Mouse (Mus musculus): ENCODE results near the gene Mthfsd. TPM values are rescaled to one million over a fixed set of nuclear protein-coding genes. Genes with fewer than 3 reads are reported as not detected.
A peak's percentile ranks its signal among the peaks of the same experiment; 100 is the strongest.

The Mthfsd gene
- total and polyA plus RNA-seq, 3 experiments: 46.1 to 62.6 TPM; not detected in 1

DNA sequence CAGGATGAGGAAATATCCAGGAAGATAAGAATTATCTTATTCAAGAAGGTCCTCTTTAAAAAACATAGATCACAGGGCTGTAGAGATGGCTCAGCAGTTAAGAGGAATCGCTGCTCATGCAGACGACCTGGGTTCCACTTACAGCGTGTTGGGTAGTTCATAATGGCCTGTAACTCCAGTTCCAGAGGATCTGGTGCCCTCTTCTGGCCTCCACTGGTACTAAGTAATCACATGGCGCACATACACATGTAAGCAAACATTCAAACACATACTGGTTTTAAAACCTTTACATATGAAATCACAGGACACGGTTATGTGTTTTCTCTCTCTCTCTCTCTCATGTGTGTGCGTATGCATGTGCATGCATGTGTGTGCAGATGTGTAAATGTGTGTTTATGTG, 28.7 kb upstream of the Mthfsd start:
- Histone ChIP-seq H3K36me3 (ENCODE audit: control insufficient read depth in 1 of 2, insufficient read depth in 2 of 2, low read length in 2 of 2) (no peaks in the 10 kb centered on the region), H3K9ac (ENCODE audit: control insufficient read depth, low read depth, low read length, poor library complexity, severe bottlenecking) (no peak overlapping the region), H3K79me2 (ENCODE audit: control insufficient read depth, insufficient read depth, low read length, poor library complexity) (no peaks in the 10 kb centered on the region), H3K4me3 (ENCODE audit: control insufficient read depth in 1 of 2, insufficient read depth in 1 of 2, low read depth in 2 of 2, low read length in 2 of 2) (no peak overlapping the region), H3K27me3 (ENCODE audit: control insufficient read depth in 1 of 2, insufficient read depth in 2 of 2, low read length in 2 of 2) (no peaks in the 10 kb centered on the region), H3K27ac (ENCODE audit: control insufficient read depth, low read depth, low read length) (no peak overlapping the region), H3K4me1 (ENCODE audit: control insufficient read depth in 1 of 2, insufficient read depth in 2 of 2, low read length in 2 of 2) (no peaks in the 10 kb centered on the region), H3K9me3 (replicated peaks; ENCODE audit: insufficient read depth, low read length) (no peaks in the 10 kb centered on the region)
- no peak for TF ChIP-seq NRF1 (IDR thresholded peaks at IDR 0.05; ENCODE audit: insufficient read depth, low read depth, low read length, poor library complexity, severe bottlenecking)
- peak; percentile 7 to 24 (median 13); a peak in 1 of 6 replicates for TF ChIP-seq CTCF (IDR thresholded peaks at IDR 0.05 in 2 of 3, conservative IDR thresholded peaks at IDR 0.05 in 1 of 3; ENCODE audit: control insufficient read depth in 1 of 3, insufficient read depth in 1 of 3, low read depth in 2 of 3, low read length in 3 of 3, poor library complexity in 1 of 3, severe bottlenecking in 1 of 3)
- no peak for TF ChIP-seq SIN3A (IDR thresholded peaks at IDR 0.05; ENCODE audit: low read length)
- TF ChIP-seq CHD2 (IDR thresholded peaks at IDR 0.05; ENCODE audit: low read length): no peak
- peak; percentile 30 for DNase-seq (ENCODE audit: low read depth, low spot score)

GRCm38 (mm10) chr8:121134512-121134911, 26.3 kb upstream of the Mthfsd start:
- DNase-seq (ENCODE audit: low read depth, low spot score): no peak
- H3K9me3 ChIP-seq (replicated peaks; ENCODE audit: insufficient read depth, low read length): no peaks in the 10 kb centered on the region
- H3K36me3 ChIP-seq (ENCODE audit: control insufficient read depth in 1 of 2, insufficient read depth in 2 of 2, low read length in 2 of 2): no peaks in the 10 kb centered on the region
- TF ChIP-seq MXI1 (IDR thresholded peaks at IDR 0.05; ENCODE audit: low read depth, low read length) (no peak), E2F4 (IDR thresholded peaks at IDR 0.05; ENCODE audit: borderline replicate concordance, low read depth, low read length) (no peak)
- H3K79me2 ChIP-seq (ENCODE audit: control insufficient read depth, insufficient read depth, low read length, poor library complexity): no peaks in the 10 kb centered on the region
- no peak overlapping the region for H3K9ac ChIP-seq (ENCODE audit: control insufficient read depth, low read depth, low read length, poor library complexity, severe bottlenecking)
- no peaks in the 10 kb centered on the region for H3K27me3 ChIP-seq (ENCODE audit: control insufficient read depth in 1 of 2, insufficient read depth in 2 of 2, low read length in 2 of 2)
- H3K27ac ChIP-seq (ENCODE audit: control insufficient read depth, low read depth, low read length): no peak overlapping the region
- no peaks in the 10 kb centered on the region for H3K4me1 ChIP-seq (ENCODE audit: control insufficient read depth in 1 of 2, insufficient read depth in 2 of 2, low read length in 2 of 2)
- no peak overlapping the region for H3K4me3 ChIP-seq (ENCODE audit: control insufficient read depth in 1 of 2, insufficient read depth in 1 of 2, low read depth in 2 of 2, low read length in 2 of 2)

GRCm38 (mm10) chr8:121134102-121134501, 25.9 kb upstream of the Mthfsd start:
- Histone ChIP-seq H3K9ac (ENCODE audit: control insufficient read depth, low read depth, low read length, poor library complexity, severe bottlenecking) (no peak overlapping the region), H3K4me1 (ENCODE audit: control insufficient read depth in 1 of 2, insufficient read depth in 2 of 2, low read length in 2 of 2) (no peaks in the 10 kb centered on the region), H3K4me3 (ENCODE audit: control insufficient read depth in 1 of 2, insufficient read depth in 1 of 2, low read depth in 2 of 2, low read length in 2 of 2) (no peak overlapping the region), H3K27ac (ENCODE audit: control insufficient read depth, low read depth, low read length) (no peak overlapping the region), H3K9me3 (replicated peaks; ENCODE audit: insufficient read depth, low read length) (no peaks in the 10 kb centered on the region), H3K79me2 (ENCODE audit: control insufficient read depth, insufficient read depth, low read length, poor library complexity) (no peaks in the 10 kb centered on the region), H3K27me3 (ENCODE audit: control insufficient read depth in 1 of 2, insufficient read depth in 2 of 2, low read length in 2 of 2) (no peaks in the 10 kb centered on the region), H3K36me3 (ENCODE audit: control insufficient read depth in 1 of 2, insufficient read depth in 2 of 2, low read length in 2 of 2) (no peaks in the 10 kb centered on the region)
- no peak for DNase-seq (ENCODE audit: low read depth, low spot score)
- TF ChIP-seq MAX (IDR thresholded peaks at IDR 0.05; ENCODE audit: low read length) (no peak), ZMIZ1 (IDR thresholded peaks at IDR 0.05; ENCODE audit: low read depth, low read length) (no peak)

- Histone ChIP-seq H3K4me1 (ENCODE audit: control insufficient read depth in 1 of 2, insufficient read depth in 2 of 2, low read length in 2 of 2) (no peaks in the 10 kb centered on the region), H3K9me3 (replicated peaks; ENCODE audit: insufficient read depth, low read length) (no peaks in the 10 kb centered on the region), H3K36me3 (ENCODE audit: control insufficient read depth in 1 of 2, insufficient read depth in 2 of 2, low read length in 2 of 2) (no peaks in the 10 kb centered on the region), H3K4me3 (ENCODE audit: control insufficient read depth in 1 of 2, insufficient read depth in 1 of 2, low read depth in 2 of 2, low read length in 2 of 2) (no peak overlapping the region), H3K9ac (ENCODE audit: control insufficient read depth, low read depth, low read length, poor library complexity, severe bottlenecking) (no peak overlapping the region), H3K27ac (ENCODE audit: control insufficient read depth, low read depth, low read length) (no peak overlapping the region), H3K27me3 (ENCODE audit: control insufficient read depth in 1 of 2, insufficient read depth in 2 of 2, low read length in 2 of 2) (no peaks in the 10 kb centered on the region), H3K79me2 (ENCODE audit: control insufficient read depth, insufficient read depth, low read length, poor library complexity) (no peaks in the 10 kb centered on the region)
- DNase-seq (ENCODE audit: low read depth, low spot score): no peak
- no peak for TF ChIP-seq HCFC1 (IDR thresholded peaks at IDR 0.05; ENCODE audit: low read depth, low read length)
- TF ChIP-seq USF2 (IDR thresholded peaks at IDR 0.05; ENCODE audit: borderline replicate concordance in 1 of 2, insufficient read depth in 1 of 2, low read depth in 1 of 2, low read length in 2 of 2): no peak
- TF ChIP-seq MAZ (IDR thresholded peaks at IDR 0.05; ENCODE audit: low read depth, low read length): no peak
- no peak for TF ChIP-seq TCF12 (IDR thresholded peaks at IDR 0.05; ENCODE audit: low read depth, low read length)
- TF ChIP-seq MYB (IDR thresholded peaks at IDR 0.05; ENCODE audit: low read depth, low read length): no peak
- no peak for TF ChIP-seq CHD1 (IDR thresholded peaks at IDR 0.05; ENCODE audit: low read depth, low read length)
- no peak for TF ChIP-seq ZC3H11A (IDR thresholded peaks at IDR 0.05; ENCODE audit: low read depth, low read length)
- no peak for TF ChIP-seq ELF1 (IDR thresholded peaks at IDR 0.05; ENCODE audit: low read depth, low read length)
- no peak for TF ChIP-seq MAX (IDR thresholded peaks at IDR 0.05; ENCODE audit: low read length)
- TF ChIP-seq RAD21 (IDR thresholded peaks at IDR 0.05; ENCODE audit: low read depth, low read length): no peak
- no peak for TF ChIP-seq ETS1 (IDR thresholded peaks at IDR 0.05; ENCODE audit: low read depth, low read length)
- no peak for TF ChIP-seq E2F4 (IDR thresholded peaks at IDR 0.05; ENCODE audit: borderline replicate concordance, low read depth, low read length)
- no peak for TF ChIP-seq USF1 (IDR thresholded peaks at IDR 0.05; ENCODE audit: low read depth, low read length)
- TF ChIP-seq POLR2AphosphoS5 (IDR thresholded peaks at IDR 0.05; ENCODE audit: borderline replicate concordance, low read depth, low read length): no peak
These were observed 24.8 kb upstream of the Mthfsd start for GRCm38 (mm10) chr8:121132961-121133513.

Measured in MEL (cell line).